Mouse (Mus musculus): ENCODE results near the gene Cap1.
A peak's percentile ranks its signal among the peaks of the same experiment; 100 is the strongest.

GRCm38 (mm10) chr4:122912613-122913012 lies 26.8 kb upstream of the Cap1 start:
- TF ChIP-seq CTCF (conservative IDR thresholded peaks at IDR 0.05; ENCODE audit: low read length) (peak; percentile 77), NANOG (IDR thresholded peaks at IDR 0.05; ENCODE audit: borderline replicate concordance, low read length) (no peak)

Data from E14TG2a.4 (cell line).